Mouse (Mus musculus): ENCODE data around the gene Plekhs1.

DNA sequence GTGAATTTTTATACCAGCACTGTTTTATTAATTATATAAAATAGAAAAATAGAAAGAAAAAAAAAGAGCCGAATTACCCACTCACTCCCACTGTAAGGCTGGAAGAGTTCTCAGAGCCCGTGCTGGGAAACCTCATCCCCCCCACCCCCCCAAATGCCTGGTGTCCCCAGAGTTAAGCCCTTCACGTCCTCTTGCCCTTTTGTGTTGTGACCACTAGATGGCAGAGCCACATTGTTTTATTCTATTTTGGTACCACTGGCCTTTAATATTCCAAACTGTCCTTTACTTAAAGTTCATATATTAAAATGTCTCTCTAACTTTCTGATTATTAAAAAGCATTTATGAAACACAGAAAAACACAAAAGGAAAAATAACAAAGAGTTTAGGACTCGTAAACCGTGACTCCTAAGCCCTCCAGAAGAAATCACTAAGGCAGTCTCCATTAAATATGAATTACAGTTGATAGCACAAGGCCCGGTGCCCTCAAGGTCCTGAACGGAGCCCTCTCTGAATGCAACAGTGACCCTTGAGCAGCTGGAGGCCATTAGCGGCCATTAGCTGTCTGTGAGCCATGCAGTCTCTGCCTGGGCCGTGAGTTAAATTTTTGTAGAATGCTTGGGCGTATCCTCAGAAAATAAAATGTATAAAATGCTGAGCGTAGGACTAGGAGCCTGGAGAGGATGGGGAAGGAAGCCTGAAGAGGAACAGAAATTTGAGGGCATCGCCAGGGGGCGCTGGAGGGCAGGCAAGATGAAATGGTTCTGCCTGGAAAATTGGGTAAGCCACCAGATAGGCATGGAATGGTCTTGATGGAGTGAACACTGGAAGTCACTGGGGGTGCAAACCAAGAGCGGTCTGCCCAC lies 38.7 kb upstream of the Plekhs1 start:
- no peak for TF ChIP-seq POLR2A (IDR thresholded peaks at IDR 0.05; ENCODE audit: borderline replicate concordance, extremely low read depth, low read depth, low read length)
- peak; percentile 87 for TF ChIP-seq CTCF (IDR thresholded peaks at IDR 0.05; ENCODE audit: insufficient read depth, low read length)
